Mouse (Mus musculus): Measurements from ENCODE around the gene Tmem201.

DNA sequence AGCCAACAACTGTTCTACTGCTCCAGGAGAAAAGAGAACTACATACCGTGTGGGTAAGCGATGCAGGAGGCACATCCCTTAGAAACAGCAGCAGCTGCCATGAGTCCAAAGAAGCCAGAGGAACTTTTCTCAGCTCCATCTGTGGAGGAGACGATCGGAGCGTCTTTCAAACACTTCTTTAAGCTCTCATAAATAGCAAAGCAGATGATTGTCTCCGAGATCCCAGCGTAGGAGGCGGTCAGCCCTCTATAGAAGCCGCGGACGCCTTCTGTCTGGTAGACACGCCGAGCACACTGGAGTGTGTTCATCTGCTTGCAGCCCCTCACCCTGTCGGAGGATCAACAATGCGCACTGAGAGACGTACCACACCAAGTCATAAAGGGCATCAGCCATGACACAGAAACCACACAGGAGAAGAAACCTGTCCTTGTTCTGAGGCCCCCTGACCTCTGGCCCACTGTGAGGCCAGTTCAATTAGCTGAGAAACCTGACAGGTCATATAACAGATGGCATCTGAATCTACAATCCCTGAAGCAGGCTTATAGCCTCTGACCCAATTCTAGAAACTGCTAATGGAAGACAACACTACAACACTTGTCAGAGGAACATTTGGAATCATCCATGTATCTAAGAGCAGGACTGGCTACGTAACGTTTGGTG, 11.3 kb upstream of the Tmem201 start:
- TF ChIP-seq CTCF (IDR thresholded peaks at IDR 0.05; ENCODE audit: borderline replicate concordance, extremely low read depth, insufficient read depth, insufficient read length), result no peak
- TF ChIP-seq POLR2A (IDR thresholded peaks at IDR 0.05; ENCODE audit: borderline replicate concordance, extremely low read depth, insufficient read depth, insufficient read length, poor library complexity, severe bottlenecking), result no peak
